Mouse (Mus musculus): ENCODE measurements around the gene Rsph6a.

The Rsph6a gene

DNA sequence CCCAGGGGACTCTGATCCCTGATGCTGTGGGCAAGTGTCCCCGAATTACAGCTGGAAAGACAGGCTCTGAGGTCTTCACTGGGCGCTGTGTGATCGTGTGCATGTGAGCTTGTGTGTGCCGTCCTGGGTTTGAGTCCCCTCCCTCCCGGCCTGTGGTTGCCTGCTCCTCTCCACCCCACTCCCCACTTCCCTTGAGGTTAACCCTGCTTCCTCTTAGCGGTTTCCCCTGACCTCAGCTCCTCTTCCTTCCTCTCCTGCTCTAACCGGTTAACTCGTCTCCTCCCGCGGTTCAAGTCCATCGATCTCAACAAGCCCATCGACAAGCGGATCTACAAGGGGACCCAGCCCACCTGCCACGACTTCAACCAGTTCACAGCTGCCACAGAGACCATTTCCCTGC is 23.3 kb downstream of the Rsph6a start:
- intact Hi-C loops (cut with DNase I), result no loop called here

DNA sequence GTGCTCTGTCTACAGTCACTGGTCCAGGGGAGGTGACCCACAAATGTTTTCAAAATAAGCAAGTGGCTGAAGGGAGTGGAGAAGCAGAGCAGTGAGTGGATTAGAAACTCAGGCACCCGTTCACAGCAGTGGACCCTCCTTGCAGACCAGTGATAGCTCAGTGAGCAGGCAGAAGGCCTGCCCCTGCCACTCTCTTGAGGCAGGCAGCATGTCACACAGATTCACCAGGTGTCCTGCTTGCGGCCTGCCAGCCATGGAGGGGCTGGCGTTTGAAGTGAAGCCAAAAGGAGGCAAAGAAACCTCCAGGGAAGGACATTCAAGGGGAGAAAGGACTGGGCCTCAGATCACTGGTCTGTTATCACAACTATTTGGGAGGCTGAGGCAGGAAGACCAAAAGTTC is 24.2 kb downstream of the Rsph6a start:
- intact Hi-C loops (cut with DNase I), result no loop called here

- intact Hi-C loops (cut with DNase I), result no loop called here
Measured at GRCm38 (mm10) chr7:19080451-19080950, 26.0 kb downstream of the Rsph6a start.

DNA sequence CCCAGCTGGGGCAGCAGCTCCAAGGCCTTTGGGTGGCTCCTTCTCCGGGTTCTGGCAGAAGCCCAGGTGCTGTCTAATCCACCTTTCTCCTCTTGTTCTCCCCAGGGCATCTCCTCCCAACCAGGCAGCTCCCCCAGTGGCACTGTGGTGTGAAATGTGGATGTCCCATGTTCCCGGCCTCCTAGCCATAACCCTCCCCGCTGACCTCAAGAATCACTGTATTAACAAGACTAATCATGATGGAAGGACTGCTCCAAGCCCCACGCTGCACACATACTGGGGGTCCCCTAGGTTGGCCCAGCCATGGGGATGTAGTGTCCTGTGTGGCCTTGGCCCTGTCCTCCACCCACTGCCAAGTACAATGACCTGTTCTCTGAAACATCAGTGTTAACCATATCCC is 27.7 kb downstream of the Rsph6a start:
- intact Hi-C loops (cut with DNase I), result no loop called here

DNA sequence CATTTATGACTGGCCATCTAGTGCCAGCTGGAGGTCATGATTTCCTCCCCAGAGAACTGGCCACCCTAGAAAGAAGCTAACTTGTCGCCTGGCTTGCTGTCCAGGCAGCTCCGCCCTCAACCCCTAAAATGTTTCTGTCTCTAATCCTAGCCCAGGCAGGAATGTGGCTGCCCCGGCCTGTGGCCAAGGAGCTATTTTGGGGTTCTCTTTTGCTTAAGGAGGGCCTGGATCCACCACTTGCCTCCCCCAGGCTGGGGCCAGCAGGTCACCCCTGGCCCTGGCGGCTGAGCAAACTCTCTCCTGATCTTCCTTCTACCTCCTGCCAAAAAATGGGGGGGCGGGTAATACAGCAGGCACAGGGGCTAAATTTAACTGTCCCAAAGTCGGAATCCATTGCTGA is 28.6 kb downstream of the Rsph6a start:
- intact Hi-C loops (cut with DNase I), result no loop called here

DNA sequence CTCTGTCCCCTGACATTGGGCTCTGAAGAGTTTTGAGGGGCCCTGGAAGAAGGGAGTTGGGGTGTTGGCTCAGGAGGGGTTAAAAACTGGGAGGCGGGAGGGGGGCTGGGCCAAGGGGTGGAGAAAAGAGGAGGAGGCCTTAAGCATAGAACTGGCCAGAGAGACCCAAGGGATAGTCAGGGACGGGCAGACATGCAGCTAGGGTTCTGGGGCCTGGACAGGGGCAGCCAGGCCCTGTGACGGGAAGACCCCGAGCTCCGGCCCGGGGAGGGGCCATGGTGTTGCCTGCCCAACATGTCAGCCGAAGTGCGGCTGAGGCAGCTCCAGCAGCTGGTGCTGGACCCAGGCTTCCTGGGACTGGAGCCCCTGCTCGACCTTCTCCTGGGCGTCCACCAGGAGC is 29.2 kb downstream of the Rsph6a start, which contains the start of gene Dmpk:
Dmpk (plus strand) TSS at position 149 of the 400 bp plus-strand sequence.
- intact Hi-C loops (cut with DNase I), result no loop called here

GRCm38 (mm10) chr7:19084277-19084771 is 29.8 kb downstream of the Rsph6a start:
- intact Hi-C loops (cut with DNase I), result no loop called here

DNA sequence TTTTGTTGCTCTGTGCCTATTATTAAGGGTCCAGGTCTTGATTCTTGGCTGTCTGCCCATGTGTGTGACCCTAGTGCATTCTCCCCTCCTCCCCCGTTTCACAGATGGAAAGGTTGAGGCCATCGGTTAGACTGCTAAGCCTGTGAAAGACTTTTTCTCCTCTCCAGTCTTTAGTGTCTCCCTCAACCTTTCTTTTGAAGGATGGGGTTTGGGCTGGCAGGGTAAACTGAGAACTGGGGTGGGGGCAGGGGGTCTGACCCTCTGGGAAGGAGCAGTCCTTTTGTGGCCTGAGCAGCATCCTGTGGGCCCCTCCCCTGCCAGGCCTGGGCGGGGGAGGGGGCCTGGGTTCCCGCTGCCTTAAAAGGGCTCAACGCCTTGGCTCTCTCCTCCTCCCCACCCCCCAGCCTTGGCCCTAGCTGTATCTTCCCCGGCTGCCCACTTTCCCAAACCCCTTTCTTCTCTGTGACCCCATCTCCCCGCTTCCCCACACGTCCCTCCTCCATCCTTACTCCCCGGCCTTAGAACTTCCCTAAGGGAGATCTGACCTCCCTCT is 30.5 kb downstream of the Rsph6a start:
- intact Hi-C loops (cut with DNase I), result no loop called here

DNA sequence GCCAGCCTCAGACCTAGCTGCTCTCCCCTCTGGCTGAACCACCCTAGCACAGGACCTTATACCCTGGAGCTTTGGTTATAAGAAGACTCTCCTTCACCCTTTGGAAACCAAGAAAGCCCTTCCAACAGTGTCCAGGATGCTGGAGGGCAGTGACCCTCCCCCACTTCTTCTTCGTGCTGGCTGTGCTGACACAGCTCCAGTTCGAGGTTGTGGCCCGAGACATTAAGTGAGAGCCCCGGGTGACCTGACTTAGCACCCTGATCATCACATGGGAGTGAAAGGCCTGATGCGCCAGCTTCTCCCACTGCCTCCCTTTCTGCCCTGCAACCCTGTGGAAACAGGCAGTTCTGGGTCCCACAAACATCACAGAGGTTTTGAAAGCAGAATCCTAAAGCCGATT is 31.0 kb downstream of the Rsph6a start:
- intact Hi-C loops (cut with DNase I), result no loop called here

DNA sequence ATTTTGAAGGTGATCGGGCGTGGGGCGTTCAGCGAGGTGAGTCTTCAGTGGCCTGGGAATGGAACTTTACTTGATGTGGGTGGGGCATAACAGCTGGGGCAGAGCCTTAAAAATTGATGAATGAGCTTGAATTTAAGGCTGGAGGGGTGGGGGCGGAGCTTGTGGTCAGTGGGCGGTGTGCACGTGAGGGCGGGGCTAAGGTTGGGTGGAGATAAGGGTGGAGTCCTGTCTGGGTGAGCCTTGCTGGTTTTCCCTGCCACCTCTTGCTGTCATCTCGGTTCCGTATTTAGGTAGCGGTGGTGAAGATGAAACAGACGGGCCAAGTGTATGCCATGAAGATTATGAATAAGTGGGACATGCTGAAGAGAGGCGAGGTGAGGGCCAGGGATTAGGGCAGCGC is 31.6 kb downstream of the Rsph6a start:
- intact Hi-C loops (cut with DNase I), result no loop called here

DNA sequence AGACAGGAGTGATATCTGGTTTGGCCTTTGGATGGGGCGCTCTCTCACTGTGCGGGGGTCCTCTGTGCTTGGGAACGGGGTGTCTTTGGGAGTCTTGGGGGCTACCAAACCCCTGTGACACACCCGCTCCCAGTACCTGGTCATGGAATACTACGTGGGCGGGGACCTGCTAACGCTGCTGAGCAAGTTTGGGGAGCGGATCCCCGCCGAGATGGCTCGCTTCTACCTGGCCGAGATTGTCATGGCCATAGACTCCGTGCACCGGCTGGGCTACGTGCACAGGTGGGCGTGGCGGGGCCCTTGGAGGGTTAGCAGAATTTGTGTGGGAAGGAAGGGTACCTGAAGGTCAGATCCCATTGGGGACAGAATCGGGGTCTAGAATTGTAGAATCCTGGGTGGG is 32.3 kb downstream of the Rsph6a start:
- intact Hi-C loops (cut with DNase I), result no loop called here

- intact Hi-C loops (cut with DNase I), result no loop called here
Measured at GRCm38 (mm10) chr7:19088813-19089212, 34.3 kb downstream of the Rsph6a start.

GRCm38 (mm10) chr7:19091913-19092312 is 37.4 kb downstream of the Rsph6a start:
- intact Hi-C loops (cut with DNase I), result loop anchor here (2.0 kb wide), 1 partner anchor 21 kb away; no protein-coding TSS in a partner anchor

- intact Hi-C loops (cut with DNase I), result loop anchor here (2.0 kb wide), 1 partner anchor 22 kb away; no protein-coding TSS in a partner anchor
Measured at GRCm38 (mm10) chr7:19092381-19093173, 38.1 kb downstream of the Rsph6a start.

DNA sequence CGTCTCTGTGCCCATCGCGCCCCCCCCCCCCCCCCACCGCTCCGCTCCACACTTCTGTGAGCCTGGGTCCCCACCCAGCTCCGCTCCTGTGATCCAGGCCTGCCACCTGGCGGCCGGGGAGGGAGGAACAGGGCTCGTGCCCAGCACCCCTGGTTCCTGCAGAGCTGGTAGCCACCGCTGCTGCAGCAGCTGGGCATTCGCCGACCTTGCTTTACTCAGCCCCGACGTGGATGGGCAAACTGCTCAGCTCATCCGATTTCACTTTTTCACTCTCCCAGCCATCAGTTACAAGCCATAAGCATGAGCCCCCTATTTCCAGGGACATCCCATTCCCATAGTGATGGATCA is 38.7 kb downstream of the Rsph6a start:
- intact Hi-C loops (cut with DNase I), result loop anchor here (2.0 kb wide), 1 partner anchor 22 kb away; no protein-coding TSS in a partner anchor

DNA sequence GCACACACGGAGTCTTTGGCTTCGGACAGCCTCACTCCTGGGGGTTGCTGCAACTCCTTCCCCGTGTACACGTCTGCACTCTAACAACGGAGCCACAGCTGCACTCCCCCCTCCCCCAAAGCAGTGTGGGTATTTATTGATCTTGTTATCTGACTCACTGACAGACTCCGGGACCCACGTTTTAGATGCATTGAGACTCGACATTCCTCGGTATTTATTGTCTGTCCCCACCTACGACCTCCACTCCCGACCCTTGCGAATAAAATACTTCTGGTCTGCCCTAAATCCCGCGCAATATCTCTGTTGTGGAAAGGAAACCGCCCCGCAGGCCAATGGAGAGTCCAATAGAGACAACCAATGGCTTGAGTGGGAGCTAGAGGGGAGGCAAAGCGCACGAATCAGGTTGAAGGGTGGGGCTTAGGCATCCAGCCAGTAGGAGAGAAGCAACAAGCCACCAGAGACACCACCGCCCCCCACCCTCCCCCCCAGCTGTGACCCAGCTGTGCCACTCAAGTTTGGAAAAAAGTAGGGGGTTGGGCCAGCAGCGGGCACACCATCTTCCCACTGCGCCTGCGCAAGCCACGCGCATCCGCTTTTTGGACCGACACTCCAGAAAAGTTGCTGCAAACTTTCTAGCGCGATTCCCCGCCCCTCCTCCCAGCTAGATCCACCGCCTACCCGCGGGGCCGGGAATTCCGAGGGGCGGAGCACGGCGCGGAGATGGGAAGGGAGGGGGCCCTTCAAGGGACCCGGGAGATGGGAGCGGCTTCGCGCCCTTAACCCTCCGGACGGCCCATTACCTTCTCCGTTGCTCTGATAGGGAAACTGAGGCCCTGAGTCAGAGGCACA is 39.3 kb downstream of the Rsph6a start:
- intact Hi-C loops (cut with DNase I), result loop anchor here (2.0 kb wide), 1 partner anchor 23 kb away; no protein-coding TSS in a partner anchor

GRCm38 (mm10) chr7:19094471-19094825 is 40.0 kb downstream of the Rsph6a start, which contains the start of gene Six5:
Six5 (plus strand) TSS chr7:19094594.
- intact Hi-C loops (cut with DNase I), result no loop called here

GRCm38 (mm10) chr7:19094826-19095750 is 40.6 kb downstream of the Rsph6a start:
- intact Hi-C loops (cut with DNase I), result no loop called here

DNA sequence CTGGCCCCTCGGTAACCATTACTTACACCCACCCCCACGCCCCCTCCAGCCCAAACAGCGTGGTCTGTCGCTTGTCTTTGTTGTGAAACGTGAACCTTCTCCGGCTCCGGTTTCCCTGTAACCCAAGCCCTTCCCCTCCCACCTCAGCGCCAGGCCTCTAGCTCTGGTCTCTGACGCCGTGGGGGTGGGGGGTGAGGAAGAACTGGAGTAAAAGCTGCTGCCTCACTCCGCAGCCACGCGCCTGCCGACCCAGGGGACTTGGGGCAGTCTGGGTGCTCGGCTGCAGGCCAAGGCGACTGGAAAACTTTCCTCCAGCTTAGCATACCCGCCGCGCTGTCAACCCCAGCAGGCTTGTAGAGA is 41.2 kb downstream of the Rsph6a start:
- intact Hi-C loops (cut with DNase I), result no loop called here

DNA sequence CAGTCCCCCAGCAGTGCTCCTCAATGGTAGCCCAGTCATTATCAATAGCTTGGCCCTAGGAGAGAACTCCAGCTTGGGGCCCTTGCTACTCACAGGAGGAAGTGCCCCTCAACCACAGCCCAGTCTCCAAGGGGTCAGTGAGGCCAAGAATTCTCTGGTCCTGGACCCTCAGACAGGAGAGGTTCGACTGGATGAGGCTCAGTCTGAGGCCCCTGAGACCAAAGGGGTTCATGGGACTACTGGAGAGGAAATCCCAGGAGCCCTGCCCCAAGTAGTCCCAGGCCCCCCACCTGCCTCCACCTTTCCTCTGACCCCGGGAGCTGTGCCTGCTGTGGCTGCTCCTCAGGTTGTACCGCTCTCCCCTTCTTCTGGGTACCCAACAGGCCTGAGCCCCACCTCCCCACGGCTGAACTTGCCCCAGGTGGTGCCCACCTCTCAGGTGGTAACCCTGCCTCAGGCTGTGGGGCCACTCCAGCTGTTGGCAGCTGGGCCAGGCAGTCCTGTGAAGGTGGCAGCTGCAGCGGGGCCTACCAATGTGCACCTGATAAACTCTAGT is 42.0 kb downstream of the Rsph6a start:
- intact Hi-C loops (cut with DNase I), result no loop called here

All from adrenal gland (tissue).